Mouse (Mus musculus): ENCODE data around the gene Htr5b.

DNA sequence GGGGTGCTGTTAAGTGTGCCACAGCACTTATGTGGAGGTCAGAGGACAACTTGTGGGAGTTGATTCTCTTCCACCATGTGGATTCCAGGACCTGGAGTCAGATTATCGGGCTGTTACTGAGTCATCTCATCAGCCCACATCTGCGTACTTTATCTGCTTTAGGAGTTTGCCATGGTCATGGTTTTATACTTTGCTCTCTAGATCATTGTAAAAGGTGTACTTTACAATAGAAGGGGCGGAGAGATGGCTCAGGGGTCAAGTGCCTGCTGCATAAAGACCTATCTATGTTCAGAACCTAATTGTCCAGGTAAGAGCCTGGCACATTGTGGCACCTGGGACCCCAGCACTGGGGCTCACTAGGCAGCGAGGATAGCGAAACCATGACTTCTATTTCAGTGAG lies 48.9 kb downstream of the Htr5b start:
- TF ChIP-seq CTCF (IDR thresholded peaks at IDR 0.05; ENCODE audit: borderline replicate concordance, insufficient read depth, low read depth, low read length): no peak
- no peak for TF ChIP-seq POLR2A (IDR thresholded peaks at IDR 0.05; ENCODE audit: borderline replicate concordance, insufficient read depth, low read length)

All from cerebellum, adult 2 months (tissue).